Mouse (Mus musculus): ENCODE measurements around the gene Nmi. TPM values are rescaled to one million over a fixed set of nuclear protein-coding genes. Genes with fewer than 3 reads are reported as not detected.

The Nmi gene
- 127 TPM for polyA plus RNA-seq (2017; shearing (Covaris generic))

GRCm38 (mm10) chr2:51973410-51973968 is at the start of gene Nmi:
Gene Nmi (minus strand): TSS chr2:51973494.

GRCm38 (mm10) chr2:51934574-51935334 is 38.5 kb downstream of the Nmi start, which contains the start of gene Rbm43:
Gene Rbm43 (minus strand): TSS chr2:51935163.

Other genes with a start within 250 kb of the Nmi start
- 20.5 TPM for gene Rbm43, start 38.3 kb downstream of the Nmi start, polyA plus RNA-seq (2017; shearing (Covaris generic))
- gene Tnfaip6, start 64.5 kb upstream of the Nmi start, polyA plus RNA-seq (2017; shearing (Covaris generic)) = not detected
- gene Rif1, start 99.3 kb upstream of the Nmi start, polyA plus RNA-seq (2017; shearing (Covaris generic)) = 94.1 TPM

All from effector memory CD4-positive, alpha-beta T cell, adult 5 months (primary cell).